Mouse (Mus musculus) midbrain, postnatal 0 days (tissue): ENCODE results near the gene Olfr1140. TPM values are rescaled to one million over a fixed set of nuclear protein-coding genes. Genes with fewer than 3 reads are reported as not detected.

Experiments used
- ATAC-seq: fragments of 200-750 bp; cut with Nextera tagmentation; 2 replicates; pipeline ENCODE4 v1.8.0; 2017; ENCODE audit warnings: moderate number of reproducible peaks, mild to moderate bottlenecking, moderate TSS enrichment, moderate library complexity; ENCODE audit not compliant: low FRiP score
- DNase-seq: peaks from one replicate; pipeline ENCODE4 v3.0.0-alpha.2; 2015; ENCODE audit warnings: low spot score
- H3K27ac ChIP-seq: fragments of 300-500 bp; sonication (generic); 2 replicates; pipeline ENCODE4 v1.5.1; 2014; ENCODE audit warnings: low read depth, mild to moderate bottlenecking, low read length, mixed read lengths
- H3K27me3 ChIP-seq: fragments of 300-500 bp; sonication (generic); 2 replicates; pipeline ENCODE4 v1.6.1; 2014; ENCODE audit warnings: low read length, control low read depth, mixed read lengths; ENCODE audit not compliant: insufficient read depth
- H3K36me3 ChIP-seq: fragments of 300-500 bp; sonication (generic); 2 replicates; pipeline ENCODE4 v1.6.1; 2014; ENCODE audit warnings: low read length, control low read depth, mixed read lengths; ENCODE audit not compliant: insufficient read depth
- H3K4me1 ChIP-seq: fragments of 300-500 bp; sonication (generic); 2 replicates; pipeline ENCODE4 v1.6.1; 2014; ENCODE audit warnings: mild to moderate bottlenecking, control low read depth, antibody characterized with exemption, low read length, mixed read lengths; ENCODE audit not compliant: insufficient read depth
- H3K4me2 ChIP-seq: fragments of 300-500 bp; sonication (generic); 2 replicates; pipeline ENCODE4 v1.6.1; 2014; ENCODE audit warnings: low read depth, mild to moderate bottlenecking, low read length, mixed read lengths; ENCODE audit not compliant: poor library complexity, severe bottlenecking
- H3K4me3 ChIP-seq: fragments of 300-500 bp; sonication (generic); 2 replicates; pipeline ENCODE4 v1.5.1; 2014; ENCODE audit warnings: low read depth, mild to moderate bottlenecking, low read length, moderate library complexity
- H3K9ac ChIP-seq: fragments of 300-500 bp; sonication (generic); replicated peaks from 2 replicates; pipeline ENCODE4 v1.6.1; 2014; ENCODE audit warnings: mild to moderate bottlenecking, low read length, moderate library complexity, mixed read lengths; ENCODE audit not compliant: poor library complexity, severe bottlenecking
- H3K9me3 ChIP-seq: fragments of 300-500 bp; sonication (generic); 2 replicates; pipeline ENCODE4 v1.6.1; 2016; ENCODE audit warnings: low read length, control low read depth
- CTCF ChIP-seq: IDR thresholded peaks from 2 replicates; pipeline ENCODE4 v1.5.1; 2016; ENCODE audit warnings: antibody characterized with exemption, mild to moderate bottlenecking
- WGBS: fragments of 180-500 bp; shearing (Covaris S2); extraction: QIAGEN DNeasy Blood & Tissue Kit; methylation state at CpG from one replicate; pipeline ENCODE4 v1.1.7; 2014; 5-methylcytosine and 5-hydroxymethylcytosine counted together
- polyA plus RNA-seq: library from polyadenylated mRNA; unstranded; fragments of >200 nt; fragmentation: Nextera tagmentation; extraction: Ambion mirVana; gene quantifications from 2 replicates; pipeline ENCODE4 v1.2.1, GENCODE M21; 2015
- total RNA-seq: library from RNA; depleted of rRNA; stranded (reverse); fragments of >200 nt; gene quantifications from 2 replicates; pipeline ENCODE4 v1.2.3, GENCODE M21; 2014; rRNA removed

Olfr1140 gene
- total and polyA plus RNA-seq, 2 experiments from 2014 or later: not detected

DNA sequence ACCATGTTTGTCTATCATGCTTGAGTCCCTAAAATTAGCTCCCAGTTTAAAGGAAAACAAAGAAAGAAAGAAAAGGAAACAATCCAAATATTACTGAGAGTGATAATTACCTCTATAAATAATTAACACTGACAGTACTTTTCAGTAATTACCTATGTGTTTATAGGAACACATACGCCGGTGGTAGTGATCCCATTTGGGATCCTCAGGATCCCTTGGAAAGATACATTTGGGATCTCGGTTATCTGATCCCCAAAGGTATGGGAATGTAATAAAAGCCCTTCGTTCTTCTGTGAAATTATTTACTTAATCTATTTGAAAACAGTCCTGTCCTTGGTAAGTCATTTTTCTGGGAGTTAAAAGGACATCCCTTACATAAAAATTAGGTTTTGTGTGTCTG is 35.6 kb downstream of the Olfr1140 start, which contains the start of gene Olfr152:
Gene Olfr152, plus strand, starts transcription at position 301 of the 400 bp plus-strand sequence.
- Histone ChIP-seq H3K9me3 (no peaks in the 10 kb centered on the region), H3K4me3 (no peak within 1 kb of the TSS)
- WGBS: 77% methylated on average over 4 of the region's 4 CpGs

More for the DNA sequence above, 35.6 kb downstream of the Olfr1140 start, which contains the start of gene Olfr152:
- no peak within 1 kb of the TSS for H3K27ac ChIP-seq
- H3K27me3 ChIP-seq: no peaks in the 10 kb centered on the region
- H3K9ac ChIP-seq: no peak within 1 kb of the TSS
- no peak for ATAC-seq
- no peaks in the 10 kb centered on the region for H3K4me1 ChIP-seq
- DNase-seq: no peak
- no peak for TF ChIP-seq CTCF
- no peaks in the 10 kb centered on the region for H3K36me3 ChIP-seq
- H3K4me2 ChIP-seq: no peak within 1 kb of the TSS

Other genes with a start within 250 kb of the Olfr1140 start
- gene Pramel7, start 246.7 kb upstream of the Olfr1140 start, total RNA-seq: not detected in 2 replicates
- gene Pramel7, start 246.7 kb upstream of the Olfr1140 start, polyA plus RNA-seq: not detected in 2 replicates
- not detected in 2 replicates for gene Pramel6, start 237.2 kb upstream of the Olfr1140 start, total RNA-seq
- not detected in 2 replicates for gene Pramel6, start 237.2 kb upstream of the Olfr1140 start, polyA plus RNA-seq
- 0.52 TPM in 1 of 2 replicates, not detected in the other for gene Olfr153, start 212.0 kb upstream of the Olfr1140 start, total RNA-seq
- gene Olfr153, start 212.0 kb upstream of the Olfr1140 start, polyA plus RNA-seq: not detected in 2 replicates
- not detected in 2 replicates for gene Olfr1128, start 198.2 kb upstream of the Olfr1140 start, total RNA-seq
- gene Olfr1128, start 198.2 kb upstream of the Olfr1140 start, polyA plus RNA-seq: not detected in 2 replicates
- gene Olfr1129, start 169.8 kb upstream of the Olfr1140 start, total RNA-seq: not detected in 2 replicates
- not detected in 2 replicates for gene Olfr1129, start 169.8 kb upstream of the Olfr1140 start, polyA plus RNA-seq
- not detected in 2 replicates for gene Olfr1130, start 137.5 kb upstream of the Olfr1140 start, total RNA-seq
- not detected in 2 replicates for gene Olfr1130, start 137.5 kb upstream of the Olfr1140 start, polyA plus RNA-seq
- gene Olfr1131, start 116.6 kb upstream of the Olfr1140 start, total RNA-seq: 0.38 TPM in 1 of 2 replicates, not detected in the other
- not detected in 2 replicates for gene Olfr1131, start 116.6 kb upstream of the Olfr1140 start, polyA plus RNA-seq
- not detected in 2 replicates for gene Olfr1132, start 106.2 kb upstream of the Olfr1140 start, total RNA-seq
- gene Olfr1132, start 106.2 kb upstream of the Olfr1140 start, polyA plus RNA-seq: not detected in 2 replicates
- not detected in 2 replicates for gene Olfr1133, start 96.4 kb upstream of the Olfr1140 start, total RNA-seq
- not detected in 2 replicates for gene Olfr1133, start 96.4 kb upstream of the Olfr1140 start, polyA plus RNA-seq
- gene Olfr1134, start 85.3 kb upstream of the Olfr1140 start, total RNA-seq: not detected in 2 replicates
- not detected in 2 replicates for gene Olfr1134, start 85.3 kb upstream of the Olfr1140 start, polyA plus RNA-seq
- not detected in 2 replicates for gene Olfr1135, start 70.1 kb upstream of the Olfr1140 start, total RNA-seq
- not detected in 2 replicates for gene Olfr1135, start 70.1 kb upstream of the Olfr1140 start, polyA plus RNA-seq
- gene Olfr1136, start 49.8 kb upstream of the Olfr1140 start, total RNA-seq: not detected in 2 replicates
- not detected in 2 replicates for gene Olfr1136, start 49.8 kb upstream of the Olfr1140 start, polyA plus RNA-seq
- not detected in 2 replicates for gene Olfr1137, start 30.6 kb upstream of the Olfr1140 start, total RNA-seq
- gene Olfr1137, start 30.6 kb upstream of the Olfr1140 start, polyA plus RNA-seq: not detected in 2 replicates
- gene Olfr1138, start 3.8 kb upstream of the Olfr1140 start, total RNA-seq: not detected in 2 replicates
- not detected in 2 replicates for gene Olfr1138, start 3.8 kb upstream of the Olfr1140 start, polyA plus RNA-seq
- not detected in 2 replicates for gene Olfr1141, start 10.2 kb downstream of the Olfr1140 start, total RNA-seq
- not detected in 2 replicates for gene Olfr1141, start 10.2 kb downstream of the Olfr1140 start, polyA plus RNA-seq
- not detected in 2 replicates for gene Olfr152, start 35.7 kb downstream of the Olfr1140 start, total RNA-seq
- gene Olfr152, start 35.7 kb downstream of the Olfr1140 start, polyA plus RNA-seq: not detected in 2 replicates
- not detected in 2 replicates for gene Olfr1143, start 56.8 kb downstream of the Olfr1140 start, total RNA-seq
- not detected in 2 replicates for gene Olfr1143, start 56.8 kb downstream of the Olfr1140 start, polyA plus RNA-seq
- gene Olfr1145, start 66.1 kb downstream of the Olfr1140 start, total RNA-seq: not detected in 2 replicates
- gene Olfr1145, start 66.1 kb downstream of the Olfr1140 start, polyA plus RNA-seq: not detected in 2 replicates
- gene Olfr1148, start 86.8 kb downstream of the Olfr1140 start, total RNA-seq: not detected in 2 replicates
- not detected in 2 replicates for gene Olfr1148, start 86.8 kb downstream of the Olfr1140 start, polyA plus RNA-seq
- gene Olfr1150-ps1, start 100.2 kb downstream of the Olfr1140 start, total RNA-seq: not detected in 2 replicates
- not detected in 2 replicates for gene Olfr1150-ps1, start 100.2 kb downstream of the Olfr1140 start, polyA plus RNA-seq
- not detected in 2 replicates for gene Olfr1151, start 112.1 kb downstream of the Olfr1140 start, total RNA-seq
- gene Olfr1151, start 112.1 kb downstream of the Olfr1140 start, polyA plus RNA-seq: not detected in 2 replicates
- gene Olfr1152, start 122.7 kb downstream of the Olfr1140 start, total RNA-seq: under 0.01 TPM in 1 of 2 replicates, not detected in the other
- gene Olfr1152, start 122.7 kb downstream of the Olfr1140 start, polyA plus RNA-seq: not detected in 2 replicates
- gene Olfr1153, start 151.2 kb downstream of the Olfr1140 start, total RNA-seq: not detected in 2 replicates
- not detected in 2 replicates for gene Olfr1153, start 151.2 kb downstream of the Olfr1140 start, polyA plus RNA-seq
- gene Olfr1154, start 161.4 kb downstream of the Olfr1140 start, total RNA-seq: not detected in 2 replicates
- gene Olfr1154, start 161.4 kb downstream of the Olfr1140 start, polyA plus RNA-seq: not detected in 2 replicates
- not detected in 2 replicates for gene Olfr1155, start 201.4 kb downstream of the Olfr1140 start, total RNA-seq
- gene Olfr1155, start 201.4 kb downstream of the Olfr1140 start, polyA plus RNA-seq: not detected in 2 replicates
- not detected in 2 replicates for gene Olfr1156, start 209.3 kb downstream of the Olfr1140 start, total RNA-seq
- not detected in 2 replicates for gene Olfr1156, start 209.3 kb downstream of the Olfr1140 start, polyA plus RNA-seq
- not detected in 2 replicates for gene Olfr1157, start 224.5 kb downstream of the Olfr1140 start, total RNA-seq
- not detected in 2 replicates for gene Olfr1157, start 224.5 kb downstream of the Olfr1140 start, polyA plus RNA-seq
- not detected in 2 replicates for gene Olfr74, start 230.9 kb downstream of the Olfr1140 start, total RNA-seq
- not detected in 2 replicates for gene Olfr74, start 230.9 kb downstream of the Olfr1140 start, polyA plus RNA-seq
- gene Olfr1158, start 246.4 kb downstream of the Olfr1140 start, total RNA-seq: not detected in 2 replicates
- not detected in 2 replicates for gene Olfr1158, start 246.4 kb downstream of the Olfr1140 start, polyA plus RNA-seq